Mouse (Mus musculus) embryonic facial prominence, embryonic 12.5 days (tissue): ENCODE results near the gene Rph3a. TPM values are rescaled to one million over a fixed set of nuclear protein-coding genes. Genes with fewer than 3 reads are reported as not detected.

Source experiments
- polyA plus RNA-seq: library from polyadenylated mRNA; unstranded; fragments of >200 nt; fragmentation: Nextera tagmentation; extraction: Ambion mirVana; gene quantifications from 2 replicates; pipeline ENCODE4 v1.2.1, GENCODE M21; 2016

Rph3a gene
- polyA plus RNA-seq, 1 experiment from 2014 or later = 0.27 TPM

Other genes with a start within 250 kb of the Rph3a start
- 0.08 TPM in 1 of 2 replicates, not detected in the other for gene Oas3, start 232.4 kb downstream of the Rph3a start, polyA plus RNA-seq
- gene Oas1e, start 214.6 kb downstream of the Rph3a start, polyA plus RNA-seq = not detected in 2 replicates
- gene Oas1c, start 197.6 kb downstream of the Rph3a start, polyA plus RNA-seq = 0.22 and 0.45 TPM in 2 replicates
- not detected in 2 replicates for gene Oas1f, start 162.7 kb downstream of the Rph3a start, polyA plus RNA-seq
- gene Oas1h, start 148.7 kb downstream of the Rph3a start, polyA plus RNA-seq = not detected in 2 replicates
- 0.19 and 0.41 TPM in 2 replicates for gene Oas1g, start 122.5 kb downstream of the Rph3a start, polyA plus RNA-seq
- 0.49 and 0.78 TPM in 2 replicates for gene Oas1a, start 102.6 kb downstream of the Rph3a start, polyA plus RNA-seq
- not detected in 2 replicates for gene Oas1d, start 95.6 kb downstream of the Rph3a start, polyA plus RNA-seq
- 23.4 and 24.0 TPM in 2 replicates for gene Ptpn11, start 181.3 kb upstream of the Rph3a start, polyA plus RNA-seq
- 597 and 603 TPM in 2 replicates for gene Rpl6, start 194.4 kb upstream of the Rph3a start, polyA plus RNA-seq
- 7.8 and 7.9 TPM in 2 replicates for gene Hectd4, start 210.1 kb upstream of the Rph3a start, polyA plus RNA-seq